In genomic region chr17:71221383-71221782, GRCm38 (mm10) we compare ENCODE assay signal across 19 mouse cellular contexts. TPM values are rescaled to one million over a fixed set of nuclear protein-coding genes. Genes with fewer than 3 reads are reported as not detected.
DNase-seq lines count a peak whose midpoint lies in the region; ATAC-seq and TF ChIP-seq lines count a peak whose summit lies in the region.
"Had no signal": no experiment of that assay in that cellular context is flagged by ENCODE, and none has a peak within 500 bp of the region (broad histone marks: within the 10 kb centered on the region; RNA-seq: fewer than 3 reads in every experiment).

No protein-coding gene starts in this region.

- H3K4me3 ChIP-seq in heart, embryonic 11.5 days (ENCODE audit: low read depth, low read length): no peak overlapping the region
- H3K4me3 ChIP-seq in liver, adult 2 months (ENCODE audit: insufficient read depth, low read depth, low read length): no peak overlapping the region
- no peak overlapping the region for H3K4me3 ChIP-seq in CH12.LX (replicated peaks in 1 of 3; ENCODE audit: low read depth in 2 of 3, low read length in 2 of 3, poor library complexity in 1 of 3)
- peak overlapping the region; percentile 9 for H3K4me3 ChIP-seq in megakaryocyte, embryonic 14.5 days (replicated peaks)
- no peak overlapping the region for H3K4me3 ChIP-seq in forebrain, embryonic 15.5 days
- H3K4me3 ChIP-seq: forebrain, embryonic 13.5 days; limb, embryonic 15.5 days; lung, embryonic 15.5 days had no signal

- DNase-seq in heart, postnatal 4 days: no peak
- DNase-seq in liver, adult 2 months (ENCODE audit: extremely low read depth, low read depth, low spot score): no peak
- DNase-seq in liver: no peak
- no peak for DNase-seq in CH12.LX (ENCODE audit: extremely low read depth)
- no peak for DNase-seq in cerebellum, postnatal 14 days
- DNase-seq: adrenal gland, adult 2 months; B cell, adult 2 months; cerebellum, adult 9-10 months; kidney, adult 8-10 months; kidney, postnatal 14 days; retina, postnatal 1 day; thymus, adult 2 months had no signal

- peaks cover 22% of the 10 kb centered on the region for H3K79me2 ChIP-seq in liver, adult 2 months (ENCODE audit: control insufficient read depth, insufficient read depth, low read length)
- peaks cover 7% of the 10 kb centered on the region for H3K79me2 ChIP-seq in CH12.LX (replicated peaks; ENCODE audit: control insufficient read depth, extremely low read depth, insufficient read depth, poor library complexity, severe bottlenecking)

- WGBS in heart, embryonic 11.5 days (ENCODE audit: insufficient replicate concordance): 74% methylated on average over 3 of the region's 3 CpGs
- 61% methylated on average over 3 of the region's 3 CpGs for WGBS in liver, adult 2 months
- WGBS in forebrain, embryonic 15.5 days: 89% methylated on average over 3 of the region's 3 CpGs

- no peak for TF ChIP-seq EP300 in CH12.LX (IDR thresholded peaks at IDR 0.05; ENCODE audit: low read length)

- no peak overlapping the region for H3K9ac ChIP-seq in heart, embryonic 11.5 days (ENCODE audit: low read depth, low read length)
- H3K9ac ChIP-seq in liver, adult 2 months (ENCODE audit: low read depth, low read length): 0 out of 2 replicates have a peak overlapping the region, but pooled peaks have one; percentile 14
- no peak overlapping the region for H3K9ac ChIP-seq in CH12.LX (ENCODE audit: insufficient read depth, low read depth)
- no peak overlapping the region for H3K9ac ChIP-seq in forebrain, embryonic 15.5 days (replicated peaks)
- H3K9ac ChIP-seq: forebrain, embryonic 13.5 days; hindbrain, embryonic 14.5 days; limb, embryonic 15.5 days; lung, embryonic 15.5 days had no signal

- peak overlapping the region; percentile 4 for H3K27ac ChIP-seq in heart, embryonic 11.5 days (ENCODE audit: low read depth, low read length)
- no peak overlapping the region for H3K27ac ChIP-seq in liver, adult 2 months (replicated peaks; ENCODE audit: insufficient read depth, low read depth, low read length)
- no peak overlapping the region for H3K27ac ChIP-seq in CH12.LX (ENCODE audit: insufficient read depth, low read depth)
- no peak overlapping the region for H3K27ac ChIP-seq in forebrain, embryonic 15.5 days (replicated peaks)
- H3K27ac ChIP-seq: forebrain, embryonic 13.5 days; hindbrain, embryonic 14.5 days; limb, embryonic 15.5 days; lung, embryonic 15.5 days had no signal

- no peaks in the 10 kb centered on the region for H3K9me3 ChIP-seq in heart, embryonic 11.5 days (replicated peaks; ENCODE audit: control insufficient read depth, low read length)
- peaks cover 8% of the 10 kb centered on the region for H3K9me3 ChIP-seq in CH12.LX (replicated peaks; ENCODE audit: low read length)
- H3K9me3 ChIP-seq in megakaryocyte, embryonic 14.5 days: 0 out of 2 replicates have a peak, but pooled peaks cover 3% of the 10 kb centered on the region
- H3K9me3 ChIP-seq in forebrain, embryonic 15.5 days: no peaks in the 10 kb centered on the region
- H3K9me3 ChIP-seq: forebrain, embryonic 13.5 days; limb, embryonic 15.5 days; lung, embryonic 15.5 days had no signal

- no peak for TF ChIP-seq CTCF in liver, adult 2 months (IDR thresholded peaks at IDR 0.05; ENCODE audit: low read depth, low read length)
- no peak for TF ChIP-seq CTCF in CH12.LX (conservative IDR thresholded peaks at IDR 0.05 in 1 of 2, IDR thresholded peaks at IDR 0.05 in 1 of 2; ENCODE audit: low read depth in 2 of 2, low read length in 2 of 2)

- peaks cover 27% of the 10 kb centered on the region for H3K4me1 ChIP-seq in heart, embryonic 11.5 days (ENCODE audit: control insufficient read depth, insufficient read depth, low read length)
- peaks cover 43% of the 10 kb centered on the region for H3K4me1 ChIP-seq in liver, adult 2 months (ENCODE audit: control insufficient read depth, insufficient read depth, low read length)
- peaks cover 32 to 81% of the 10 kb centered on the region in 2 experiments for H3K4me1 ChIP-seq in CH12.LX (ENCODE audit: control insufficient read depth in 1 of 2, insufficient read depth in 2 of 2)
- H3K4me1 ChIP-seq in megakaryocyte, embryonic 14.5 days: peaks cover 69% of the 10 kb centered on the region
- no peaks in the 10 kb centered on the region for H3K4me1 ChIP-seq in forebrain, embryonic 15.5 days
- H3K4me1 ChIP-seq: forebrain, embryonic 13.5 days; lung, embryonic 15.5 days had no signal

- TF ChIP-seq POLR2A in liver, adult 2 months (IDR thresholded peaks at IDR 0.05; ENCODE audit: extremely low read depth, insufficient read depth, low read length): no peak
- no peak for TF ChIP-seq POLR2A in CH12.LX (IDR thresholded peaks at IDR 0.05; ENCODE audit: low read depth, low read length)

- ATAC-seq in heart, embryonic 11.5 days (replicated peaks; ENCODE audit: insufficient number of reproducible peaks, low FRiP score, low TSS enrichment): 0 out of 2 replicates have a peak, but pooled peaks have one; percentile 18
- no peak for ATAC-seq in forebrain, embryonic 15.5 days (replicated peaks)
- ATAC-seq: forebrain, embryonic 13.5 days had no signal

- H3K27me3 ChIP-seq in heart, embryonic 11.5 days (ENCODE audit: control insufficient read depth, insufficient read depth, low read length): no peaks in the 10 kb centered on the region
- H3K27me3 ChIP-seq in liver, adult 2 months (ENCODE audit: control insufficient read depth, insufficient read depth, low read length): no peaks in the 10 kb centered on the region
- no peaks in the 10 kb centered on the region for H3K27me3 ChIP-seq in CH12.LX (replicated peaks)
- no peaks in the 10 kb centered on the region for H3K27me3 ChIP-seq in megakaryocyte, embryonic 14.5 days (replicated peaks)
- no peaks in the 10 kb centered on the region for H3K27me3 ChIP-seq in forebrain, embryonic 15.5 days
- H3K27me3 ChIP-seq: forebrain, embryonic 13.5 days; limb, embryonic 15.5 days; lung, embryonic 15.5 days had no signal

- dilution Hi-C loops in CH12.LX (cut with MboI; ENCODE audit: extremely low pct_ligation_motif_present, extremely low pct_unique_long_range_greater_than_20kb, low sequenced_read_pairs): no loop called here

- in situ Hi-C loops in CH12.LX (cut with MboI; ENCODE audit: low pct_ligation_motif_present, low pct_unique_long_range_greater_than_20kb, low sequenced_read_pairs): no loop called here

- TF ChIP-seq RAD21 in CH12.LX (IDR thresholded peaks at IDR 0.05; ENCODE audit: low read depth, low read length): no peak

- no peaks in the 10 kb centered on the region for H3K36me3 ChIP-seq in heart, embryonic 11.5 days (ENCODE audit: control insufficient read depth, insufficient read depth, low read length)
- peaks cover 84% of the 10 kb centered on the region for H3K36me3 ChIP-seq in liver, adult 2 months (ENCODE audit: control insufficient read depth, insufficient read depth, low read length)
- H3K36me3 ChIP-seq in CH12.LX (replicated peaks in 1 of 2; ENCODE audit: control insufficient read depth in 1 of 2, insufficient read depth in 1 of 2, low read length in 1 of 2): peaks cover 9 to 35% of the 10 kb centered on the region in 2 experiments
- peaks cover 92% of the 10 kb centered on the region for H3K36me3 ChIP-seq in megakaryocyte, embryonic 14.5 days (replicated peaks; ENCODE audit: low read length)
- H3K36me3 ChIP-seq in forebrain, embryonic 15.5 days: peaks cover 7% of the 10 kb centered on the region; the same call in 1 of the 2 replicates

- no peak overlapping the region for H3K4me2 ChIP-seq in heart, embryonic 11.5 days
- no peak overlapping the region; the same call in 1 of the 2 replicates for H3K4me2 ChIP-seq in CH12.LX (ENCODE audit: insufficient read depth, low read depth, poor library complexity, severe bottlenecking)
- H3K4me2 ChIP-seq in forebrain, embryonic 15.5 days (replicated peaks): no peak overlapping the region
- H3K4me2 ChIP-seq: forebrain, embryonic 13.5 days; hindbrain, embryonic 14.5 days; limb, embryonic 15.5 days; lung, embryonic 15.5 days had no signal

TF ChIP-seq in CH12.LX, 34 proteins besides CTCF, POLR2A, EP300 and RAD21:
- no peak for TF ChIP-seq SMC3 (IDR thresholded peaks at IDR 0.05; ENCODE audit: low read depth, low read length)
- TF ChIP-seq JUND (conservative IDR thresholded peaks at IDR 0.05; ENCODE audit: low read depth, low read length): no peak
- TF ChIP-seq TCF12 (IDR thresholded peaks at IDR 0.05; ENCODE audit: low read depth, low read length): no peak
- no peak for TF ChIP-seq POLR2AphosphoS2 (IDR thresholded peaks at IDR 0.05; ENCODE audit: low read depth, low read length)
- TF ChIP-seq MEF2A (IDR thresholded peaks at IDR 0.05; ENCODE audit: borderline replicate concordance, low read depth, low read length): peak; percentile 17; the same call in 1 of the 2 replicates

RNA-seq across cellular contexts. Expression of gene Lpin2, which starts 39.0 kb away (rescaled TPM):
- 21.9 and 22.5 TPM in 2 replicates for polyA plus RNA-seq in heart, embryonic 11.5 days (2014; fragmentation: Nextera tagmentation; extraction: Ambion mirVana)
- 10 to 100 TPM; 16.3 to 19.5 TPM for total RNA-seq in heart, postnatal 4 days (2021)
- total RNA-seq in liver, adult 2 months (2014; rRNA removed): 314 and 342 TPM in 2 replicates
- polyA plus RNA-seq in liver, adult 2 months (2012; rRNA removed): 22.4 and 24.9 TPM in 2 replicates
- total RNA-seq in CH12.LX (2012; rRNA removed) (25.1 and 28.1 TPM in 2 replicates), CH12.LX (2014; rRNA removed) (25.4 TPM in 2 replicates)
- 30.4 and 31.4 TPM in 2 replicates for polyA plus RNA-seq in CH12.LX (2012; ENCODE audit: insufficient read length, low read depth)
- polyA plus RNA-seq in megakaryocyte, embryonic 14.5 days (2012; ENCODE audit: insufficient read depth, low replicate concordance): 7.6 TPM in 2 replicates
- 35.9 and 38.4 TPM in 2 replicates for polyA plus RNA-seq in forebrain, embryonic 15.5 days (2015; fragmentation: Nextera tagmentation; extraction: Ambion mirVana)
